Mouse (Mus musculus) hindbrain, embryonic 12.5 days (tissue): ENCODE measurements around the gene Clstn3. TPM values are rescaled to one million over a fixed set of nuclear protein-coding genes. Genes with fewer than 3 reads are reported as not detected.
"Not testable (repeated sequence)": the region's sequence is repeated elsewhere in the genome, so short reads cannot be mapped to it uniquely, and the experiment has no call there.

Experiments used
- ATAC-seq: fragments of 200-750 bp; cut with Nextera tagmentation; 2 replicates; pipeline ENCODE4 v1.8.0; 2017; ENCODE audit warnings: moderate TSS enrichment; ENCODE audit not compliant: low FRiP score
- H3K27ac ChIP-seq: fragments of 300-500 bp; sonication (generic); 2 replicates; pipeline ENCODE4 v1.5.1; 2016; ENCODE audit warnings: mild to moderate bottlenecking
- H3K27me3 ChIP-seq: fragments of 300-500 bp; sonication (generic); 2 replicates; pipeline ENCODE4 v1.6.1; 2016; ENCODE audit warnings: mild to moderate bottlenecking
- H3K36me3 ChIP-seq: fragments of 300-500 bp; sonication (generic); 2 replicates; pipeline ENCODE4 v1.6.1; 2016; ENCODE audit warnings: mild to moderate bottlenecking
- H3K4me1 ChIP-seq: fragments of 300-500 bp; sonication (generic); 2 replicates; pipeline ENCODE4 v1.6.1; 2016
- H3K4me2 ChIP-seq: fragments of 300-500 bp; sonication (generic); replicated peaks from 2 replicates; pipeline ENCODE4 v1.6.1; 2016; ENCODE audit warnings: mild to moderate bottlenecking
- H3K4me3 ChIP-seq: fragments of 300-500 bp; sonication (generic); 2 replicates; pipeline ENCODE4 v1.5.1; 2016; ENCODE audit warnings: mild to moderate bottlenecking
- H3K9ac ChIP-seq: fragments of 300-500 bp; sonication (generic); 2 replicates; pipeline ENCODE4 v1.6.1; 2016; ENCODE audit warnings: mild to moderate bottlenecking, moderate library complexity
- H3K9me3 ChIP-seq: fragments of 300-500 bp; sonication (generic); replicated peaks from 2 replicates; pipeline ENCODE4 v1.6.1; 2016; ENCODE audit warnings: mild to moderate bottlenecking
- WGBS: fragments of 180-500 bp; shearing (Covaris S2); methylation state at CpG from one replicate; pipeline ENCODE4 v1.1.7; 2016; 5-methylcytosine and 5-hydroxymethylcytosine counted together
- polyA plus RNA-seq: library from polyadenylated mRNA; unstranded; fragments of >200 nt; fragmentation: Nextera tagmentation; extraction: Ambion mirVana; gene quantifications from 2 replicates; pipeline ENCODE4 v1.2.1, GENCODE M21; 2016

Clstn3 gene
- polyA plus RNA-seq, 1 experiment from 2014 or later: 40.5 TPM

- Histone ChIP-seq H3K9ac (peak overlapping the region; percentile 60), H3K4me3 (peak overlapping the region; percentile 92), H3K4me2 (peak overlapping the region; percentile 72), H3K4me1 (peaks cover 14% of the 10 kb centered on the region), H3K27me3 (no peaks in the 10 kb centered on the region), H3K9me3 (no peaks in the 10 kb centered on the region), H3K27ac (peak overlapping the region; percentile 30), H3K36me3 (peaks cover 13% of the 10 kb centered on the region; the same call in 1 of the 2 replicates)
- 2% methylated on average over 21 of the region's 21 CpGs for WGBS
- ATAC-seq: peak; percentile 74
Observed at GRCm38 (mm10) chr6:124415347-124416088, 49.1 kb downstream of the Clstn3 start.

DNA sequence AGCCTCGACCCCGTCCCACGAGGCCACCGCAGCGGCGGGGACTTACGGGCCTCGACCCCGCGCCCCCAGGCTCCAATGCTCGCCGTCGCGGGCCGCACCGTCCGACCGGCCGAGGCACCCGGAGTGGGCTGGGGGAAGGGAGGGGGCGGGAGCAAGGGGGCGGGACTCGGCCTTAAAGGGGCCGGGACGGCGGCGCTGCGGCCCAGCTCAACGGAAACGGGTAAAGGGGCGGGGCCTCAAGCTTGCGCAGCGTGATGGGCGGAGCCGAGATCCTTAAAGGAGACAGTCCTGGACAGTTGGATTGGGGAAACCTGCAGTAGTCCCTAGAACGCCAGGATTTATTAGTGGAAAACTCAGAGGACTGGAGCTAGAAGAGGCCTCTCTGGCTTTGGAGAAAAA is 49.7 kb downstream of the Clstn3 start, which contains the start of gene Pex5:
TSS of gene Pex5 (minus strand) at position 141 of the 399 bp plus-strand sequence.
- Histone ChIP-seq H3K36me3 (peaks cover 13% of the 10 kb centered on the region; the same call in 1 of the 2 replicates), H3K27me3 (no peaks in the 10 kb centered on the region), H3K9ac (peak within 1 kb of the TSS; percentile 85), H3K27ac (peak within 1 kb of the TSS; percentile 78), H3K9me3 (no peaks in the 10 kb centered on the region), H3K4me1 (peaks cover 14% of the 10 kb centered on the region), H3K4me3 (peak within 1 kb of the TSS; percentile 92), H3K4me2 (peak within 1 kb of the TSS; percentile 72)
- peak; percentile 95 for ATAC-seq
- WGBS: 3% methylated on average over 36 of the region's 36 CpGs

- peaks cover 14% of the 10 kb centered on the region for H3K4me1 ChIP-seq
- ATAC-seq: peak; percentile 77
- 3% methylated on average over 38 of the region's 45 CpGs for WGBS
- peak overlapping the region; percentile 85 for H3K9ac ChIP-seq
- no peaks in the 10 kb centered on the region for H3K9me3 ChIP-seq
- H3K4me2 ChIP-seq: peak overlapping the region; percentile 72
- peak overlapping the region; percentile 92 for H3K4me3 ChIP-seq
- H3K36me3 ChIP-seq: peaks cover 13% of the 10 kb centered on the region; the same call in 1 of the 2 replicates
- H3K27me3 ChIP-seq: no peaks in the 10 kb centered on the region
- H3K27ac ChIP-seq: peak overlapping the region; percentile 78
Observed at GRCm38 (mm10) chr6:124414150-124414926, 50.3 kb downstream of the Clstn3 start.

DNA sequence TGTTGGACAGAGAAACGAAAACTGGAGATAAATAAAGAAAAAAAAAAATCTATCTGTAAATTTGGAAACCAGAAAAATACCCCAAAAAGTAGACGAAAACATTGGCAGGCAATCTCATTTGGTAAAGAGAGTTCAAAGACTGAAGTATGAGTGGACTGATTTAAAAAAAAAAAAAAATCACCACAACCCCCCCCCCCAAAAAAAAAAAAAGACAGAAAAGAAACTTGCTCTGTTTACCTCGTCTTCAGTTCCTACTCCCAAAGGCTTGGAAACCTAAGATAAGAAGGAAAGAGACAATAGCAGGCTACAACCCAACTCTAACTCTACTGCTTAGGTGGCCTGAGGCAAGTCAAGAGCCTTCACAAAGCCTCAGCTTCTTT is 50.8 kb downstream of the Clstn3 start:
- peak overlapping the region; percentile 78 for H3K27ac ChIP-seq
- 69% methylated on average over 3 of the region's 3 CpGs for WGBS
- no peak for ATAC-seq

GRCm38 (mm10) chr6:124408355-124408754 is 56.2 kb downstream of the Clstn3 start:
- Histone ChIP-seq H3K9ac (no peak overlapping the region), H3K4me3 (no peak overlapping the region), H3K27me3 (no peaks in the 10 kb centered on the region), H3K9me3 (no peaks in the 10 kb centered on the region), H3K36me3 (peaks cover 59% of the 10 kb centered on the region), H3K4me1 (peaks cover 3% of the 10 kb centered on the region), H3K4me2 (no peak overlapping the region), H3K27ac (no peak overlapping the region)
- WGBS: 90% methylated on average over 5 of the region's 5 CpGs
- ATAC-seq: no peak

More for the DNA sequence above, 50.8 kb downstream of the Clstn3 start:
- Histone ChIP-seq H3K36me3 (peaks cover 18% of the 10 kb centered on the region; the same call in 1 of the 2 replicates), H3K27me3 (no peaks in the 10 kb centered on the region), H3K4me1 (peaks cover 14% of the 10 kb centered on the region), H3K4me3 (peak overlapping the region; percentile 92), H3K9ac (peak overlapping the region; percentile 85), H3K9me3 (no peaks in the 10 kb centered on the region), H3K4me2 (peak overlapping the region; percentile 72)

DNA sequence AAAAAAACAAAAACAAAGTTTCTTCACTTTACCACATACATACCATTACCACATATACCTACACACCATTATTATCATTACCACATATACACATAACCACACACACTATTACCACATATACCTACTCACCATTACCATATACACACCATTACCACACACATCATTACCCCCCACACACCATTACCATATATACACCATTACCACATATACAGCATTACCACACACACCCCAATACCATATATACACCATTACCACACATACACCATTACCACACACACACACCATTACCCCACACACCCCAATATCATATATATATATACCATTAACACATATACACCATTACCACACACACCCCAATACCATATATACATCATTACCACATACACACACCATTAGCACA is 57.4 kb downstream of the Clstn3 start:
- Histone ChIP-seq H3K27ac (no peak overlapping the region), H3K4me1 (no peaks in the 10 kb centered on the region), H3K9ac (no peak overlapping the region), H3K27me3 (no peaks in the 10 kb centered on the region), H3K4me3 (no peak overlapping the region), H3K4me2 (no peak overlapping the region), H3K36me3 (peaks cover 66% of the 10 kb centered on the region), H3K9me3 (no peaks in the 10 kb centered on the region)
- peak; percentile 44; the same call in 1 of the 2 replicates for ATAC-seq

- Histone ChIP-seq H3K4me2 (no peak overlapping the region), H3K36me3 (peaks cover 70% of the 10 kb centered on the region), H3K4me1 (no peaks in the 10 kb centered on the region), H3K9me3 (no peaks in the 10 kb centered on the region), H3K4me3 (no peak overlapping the region), H3K27ac (no peak overlapping the region), H3K9ac (no peak overlapping the region), H3K27me3 (no peaks in the 10 kb centered on the region)
- no peak for ATAC-seq
- WGBS: 91% methylated on average over 10 of the region's 10 CpGs
Observed at GRCm38 (mm10) chr6:124406326-124406725, 58.3 kb downstream of the Clstn3 start.

- no peak overlapping the region for H3K4me2 ChIP-seq
- H3K27me3 ChIP-seq: no peaks in the 10 kb centered on the region
- H3K27ac ChIP-seq: no peak overlapping the region
- no peak for ATAC-seq
- no peak overlapping the region for H3K4me3 ChIP-seq
- H3K9me3 ChIP-seq: no peaks in the 10 kb centered on the region
- peaks cover 85% of the 10 kb centered on the region for H3K36me3 ChIP-seq
- 94% methylated on average over 6 of the region's 6 CpGs for WGBS
- H3K4me1 ChIP-seq: no peaks in the 10 kb centered on the region
- H3K9ac ChIP-seq: no peak overlapping the region
Observed at GRCm38 (mm10) chr6:124399738-124400137, 64.9 kb downstream of the Clstn3 start.

GRCm38 (mm10) chr6:124394991-124395390 is 69.6 kb downstream of the Clstn3 start:
- H3K9ac ChIP-seq, H3K27me3 ChIP-seq, H3K4me2 ChIP-seq, ATAC-seq, H3K27ac ChIP-seq, H3K9me3 ChIP-seq, H3K4me1 ChIP-seq, H3K4me3 ChIP-seq: not testable (repeated sequence)
- WGBS: 94% methylated on average over 3 of the region's 3 CpGs
- H3K36me3 ChIP-seq: peaks cover 41% of the 10 kb centered on the region

Other genes starting within 250 kb of the Clstn3 start
- not detected in 2 replicates for gene Vmn2r27, start 232.9 kb downstream of the Clstn3 start, polyA plus RNA-seq
- 0.04 and 0.07 TPM in 2 replicates for gene Cd163, start 160.1 kb downstream of the Clstn3 start, polyA plus RNA-seq
- gene Pex5, start 49.7 kb downstream of the Clstn3 start, polyA plus RNA-seq: 68.0 and 68.3 TPM in 2 replicates
- 0.20 and 0.25 TPM in 2 replicates for gene C1rl, start 28.3 kb upstream of the Clstn3 start, polyA plus RNA-seq
- 0.14 and 0.49 TPM in 2 replicates for gene C1ra, start 47.6 kb upstream of the Clstn3 start, polyA plus RNA-seq
- 0.65 and 1.0 TPM in 2 replicates for gene C1s1, start 77.6 kb upstream of the Clstn3 start, polyA plus RNA-seq
- gene C1rb, start 105.5 kb upstream of the Clstn3 start, polyA plus RNA-seq: not detected in 2 replicates
- not detected in 2 replicates for gene C1s2, start 171.3 kb upstream of the Clstn3 start, polyA plus RNA-seq
- 45.3 and 48.6 TPM in 2 replicates for gene Lpcat3, start 198.2 kb upstream of the Clstn3 start, polyA plus RNA-seq
- gene Emg1, start 247.4 kb upstream of the Clstn3 start, polyA plus RNA-seq: 131 and 138 TPM in 2 replicates
- 291 and 292 TPM in 2 replicates for gene Phb2, start 247.5 kb upstream of the Clstn3 start, polyA plus RNA-seq